Mouse (Mus musculus): Measurements from ENCODE around the gene Tarsl2.

GRCm38 (mm10) chr7:65618751-65619150 is 25.9 kb upstream of the Tarsl2 start:
- TF ChIP-seq POLR2A (IDR thresholded peaks at IDR 0.05; ENCODE audit: borderline replicate concordance, insufficient read depth, low read length) (no peak), CTCF (IDR thresholded peaks at IDR 0.05; ENCODE audit: borderline replicate concordance, insufficient read depth, low read depth, low read length) (no peak)
